Mouse (Mus musculus) embryo, embryonic 11.5 days (tissue): ENCODE measurements around the gene Pole4.
A peak's percentile ranks its signal among the peaks of the same experiment; 100 is the strongest.

ENCODE experiments used
- DNase-seq: peaks from one replicate; pipeline ENCODE4 v3.0.0-alpha.2; 2012; ENCODE audit warnings: low read depth, low spot score

Pole4 gene

GRCm38 (mm10) chr6:82705221-82705620 lies at the start of gene Pole4:
TSS of gene Pole4 (minus strand) at chr6:82705365.
- DNase-seq = no peak

- DNase-seq = no peak
These were observed 49.6 kb upstream of the Pole4 start for GRCm38 (mm10) chr6:82754769-82755168.

- no peak for DNase-seq
These were observed 48.6 kb upstream of the Pole4 start for GRCm38 (mm10) chr6:82753638-82754361.

- DNase-seq = no peak
These were observed 47.9 kb upstream of the Pole4 start for GRCm38 (mm10) chr6:82753061-82753460.

GRCm38 (mm10) chr6:82751791-82752190 lies 46.6 kb upstream of the Pole4 start:
- DNase-seq = no peak

- DNase-seq = no peak
These were observed 45.9 kb upstream of the Pole4 start for GRCm38 (mm10) chr6:82751031-82751430.

- no peak for DNase-seq
These were observed 44.9 kb upstream of the Pole4 start for GRCm38 (mm10) chr6:82750063-82750462.

GRCm38 (mm10) chr6:82748106-82748672 lies 43.0 kb upstream of the Pole4 start:
- DNase-seq = no peak

GRCm38 (mm10) chr6:82747085-82747484 lies 41.9 kb upstream of the Pole4 start:
- no peak for DNase-seq

GRCm38 (mm10) chr6:82744553-82744952 lies 39.4 kb upstream of the Pole4 start:
- DNase-seq = no peak

- no peak for DNase-seq
These were observed 36.3 kb upstream of the Pole4 start for GRCm38 (mm10) chr6:82741518-82741880.

- DNase-seq = no peak
These were observed 35.8 kb upstream of the Pole4 start for GRCm38 (mm10) chr6:82740868-82741517.

GRCm38 (mm10) chr6:82740269-82740668 lies 35.1 kb upstream of the Pole4 start:
- peak; percentile 44 for DNase-seq

GRCm38 (mm10) chr6:82737634-82738540 lies 32.7 kb upstream of the Pole4 start:
- DNase-seq = no peak

GRCm38 (mm10) chr6:82736626-82737600 lies 31.7 kb upstream of the Pole4 start:
- DNase-seq = no peak

- DNase-seq = no peak
These were observed 30.2 kb upstream of the Pole4 start for GRCm38 (mm10) chr6:82735347-82735746.

GRCm38 (mm10) chr6:82728635-82729034 lies 23.5 kb upstream of the Pole4 start:
- DNase-seq = no peak

- DNase-seq = no peak
These were observed 22.0 kb upstream of the Pole4 start for GRCm38 (mm10) chr6:82727206-82727605.

GRCm38 (mm10) chr6:82723321-82723720 lies 18.2 kb upstream of the Pole4 start:
- DNase-seq = peak; percentile 30

GRCm38 (mm10) chr6:82716126-82716525 lies 11.0 kb upstream of the Pole4 start:
- DNase-seq = no peak

- no peak for DNase-seq
These were observed 10.5 kb upstream of the Pole4 start for GRCm38 (mm10) chr6:82715653-82716052.
